In the genomic region with DNA sequence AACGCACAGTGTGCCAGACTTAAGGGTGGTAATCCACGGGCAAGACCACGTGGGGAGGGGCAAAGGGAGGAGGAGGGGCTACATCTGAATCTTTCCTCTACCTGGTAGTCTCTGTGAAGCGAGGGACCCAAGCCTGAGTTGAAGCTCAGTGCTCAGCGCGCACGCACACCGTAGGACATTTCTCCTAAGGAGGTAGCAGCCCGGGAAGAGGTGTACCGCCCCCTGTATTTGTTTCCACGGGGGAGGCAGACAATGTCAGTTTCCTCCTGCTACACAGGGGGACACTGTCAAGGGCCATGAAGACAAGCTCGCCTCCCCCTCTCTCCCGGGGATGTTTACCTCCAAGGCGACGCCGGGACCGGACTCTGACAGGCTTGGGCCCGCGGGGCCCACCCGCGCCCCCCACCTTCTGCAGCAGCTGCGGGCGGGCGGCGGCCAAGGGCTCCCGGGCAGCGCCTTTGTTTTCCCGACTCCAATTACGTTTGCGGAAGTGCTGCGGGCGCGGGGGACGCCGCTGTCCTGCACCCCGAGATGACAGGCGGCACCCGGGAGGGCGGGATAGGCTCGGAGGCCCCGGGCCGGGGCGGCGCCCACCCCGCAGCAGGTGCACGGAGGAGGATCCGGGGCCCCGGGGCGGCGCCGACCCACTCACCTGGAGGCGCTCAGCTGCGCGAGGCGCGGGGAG, we compare ENCODE assay signal across 8 mouse cellular contexts. TPM values are rescaled to one million over a fixed set of nuclear protein-coding genes. Genes with fewer than 3 reads are reported as not detected.
DNase-seq lines count a peak whose midpoint lies in the region; ATAC-seq and TF ChIP-seq lines count a peak whose summit lies in the region.

No protein-coding gene starts in this region.

- under 1% methylated on average over 54 of the region's 56 CpGs for WGBS in hindbrain, embryonic 14.5 days

- CTCF ChIA-PET in Patski (lab: Charles Lee), result no interaction called here

- intact Hi-C loops in gastrocnemius, adult 2 months (cut with DNase I), result loop anchor here (5.0 kb wide), 1 partner anchor 79 kb away; no protein-coding TSS in a partner anchor

- POLR2A ChIA-PET in Patski (lab: Charles Lee), result no interaction called here

- H3K4me3 ChIP-seq in gastrocnemius, adult 2 months, result peak overlapping the region; percentile 88
- H3K4me3 ChIP-seq in hindbrain, embryonic 14.5 days (replicated peaks; ENCODE audit: low read length), result peak overlapping the region; percentile 94

- H3K27me3 ChIP-seq in Patski, result peaks cover 3% of the 10 kb centered on the region
- H3K27me3 ChIP-seq in hindbrain, embryonic 14.5 days (ENCODE audit: control insufficient read depth, insufficient read depth, low read length), result no peaks in the 10 kb centered on the region

- H3K4me2 ChIP-seq in hindbrain, embryonic 14.5 days (replicated peaks), result peak overlapping the region; percentile 86

- H3K36me3 ChIP-seq in hindbrain, embryonic 14.5 days (replicated peaks; ENCODE audit: control insufficient read depth, insufficient read depth), result no peaks in the 10 kb centered on the region

- peak; percentile 38 for ATAC-seq in Patski
- peak; percentile 87 for ATAC-seq in hindbrain, embryonic 14.5 days (ENCODE audit: low FRiP score)

- DNase-seq in Patski (ENCODE audit: low read depth, low spot score), result no peak
- peak; percentile 72 to 76 for DNase-seq in cerebellum, postnatal 25 days
- DNase-seq in gastrocnemius, adult 2 months, result peak; percentile 68
- DNase-seq in hindbrain, embryonic 14.5 days (ENCODE audit: low spot score), result peak; percentile 63
- peak; percentile 32 for DNase-seq in left cerebral cortex, adult 11 months (ENCODE audit: low spot score)
- peak; percentile 57 for DNase-seq in lung, postnatal 25 days (ENCODE audit: low spot score)
- DNase-seq in ovary, postnatal 36 days (ENCODE audit: low spot score), result peak; percentile 56
- peak; percentile 77 for DNase-seq in thymus, postnatal 25 days

- TF ChIP-seq CTCF in Patski (IDR thresholded peaks at IDR 0.05), result no peak
- no peak for TF ChIP-seq CTCF in gastrocnemius, adult 2 months (IDR thresholded peaks at IDR 0.05)

- peak overlapping the region; percentile 98 for H3K9ac ChIP-seq in hindbrain, embryonic 14.5 days

- H3K9me3 ChIP-seq in hindbrain, embryonic 14.5 days (ENCODE audit: control insufficient read depth, low read length), result no peaks in the 10 kb centered on the region

- in situ Hi-C loops in Patski (cut with MboI; ENCODE audit: low pct_unique_long_range_greater_than_20kb), result no loop called here

- peak overlapping the region; percentile 86 for H3K27ac ChIP-seq in gastrocnemius, adult 2 months
- H3K27ac ChIP-seq in hindbrain, embryonic 14.5 days, result peak overlapping the region; percentile 98

- H3K4me1 ChIP-seq in hindbrain, embryonic 14.5 days (replicated peaks; ENCODE audit: control insufficient read depth, insufficient read depth, low read length), result peaks cover 14% of the 10 kb centered on the region

RNA-seq across cellular contexts. Expression of a gene that starts 0.7 kb away (rescaled TPM):
- polyA plus RNA-seq in Patski (2021), result 20.9 TPM
- total RNA-seq in gastrocnemius, adult 2 months (2021), result 1 to 10 TPM; 5.9 to 7.3 TPM
- 15.8 and 16.1 TPM in 2 replicates for polyA plus RNA-seq in hindbrain, embryonic 14.5 days (2014; fragmentation: Nextera tagmentation; extraction: Ambion mirVana)
